Mouse (Mus musculus): ENCODE measurements around the gene St6galnac6. TPM values are rescaled to one million over a fixed set of nuclear protein-coding genes. Genes with fewer than 3 reads are reported as not detected.
A peak's percentile ranks its signal among the peaks of the same experiment; 100 is the strongest.

The St6galnac6 gene
- polyA plus RNA-seq, 1 experiment: 39.3 TPM

- no peak within 1 kb of the TSS; the same call in 1 of the 2 replicates for H3K27ac ChIP-seq (ENCODE audit: insufficient read depth, low read length)
- peak; percentile 97 for TF ChIP-seq POLR2A (IDR thresholded peaks at IDR 0.05; ENCODE audit: low read depth, low read length)
- no peak for TF ChIP-seq CTCF (IDR thresholded peaks at IDR 0.05; ENCODE audit: borderline replicate concordance, insufficient read depth, low read length)
These were observed 28.6 kb upstream of the St6galnac6 start, which contains the start of gene Dpm2 for GRCm38 (mm10) chr2:32570698-32571494. Dpm2 (plus strand) TSS chr2:32570858.

GRCm38 (mm10) chr2:32572196-32572595, 27.3 kb upstream of the St6galnac6 start:
- Histone ChIP-seq H3K4me3 (ENCODE audit: insufficient read depth, low read length) (no peak overlapping the region), H3K27ac (ENCODE audit: insufficient read depth, low read length) (no peak overlapping the region), H3K4me1 (ENCODE audit: control insufficient read depth, insufficient read depth, low read length) (no peaks in the 10 kb centered on the region)
- TF ChIP-seq CTCF (IDR thresholded peaks at IDR 0.05; ENCODE audit: borderline replicate concordance, insufficient read depth, low read length) (no peak), POLR2A (IDR thresholded peaks at IDR 0.05; ENCODE audit: low read depth, low read length) (no peak)

More at GRCm38 (mm10) chr2:32570698-32571494, 28.6 kb upstream of the St6galnac6 start, which contains the start of gene Dpm2:
- Histone ChIP-seq H3K4me1 (ENCODE audit: control insufficient read depth, insufficient read depth, low read length) (no peaks in the 10 kb centered on the region), H3K4me3 (ENCODE audit: insufficient read depth, low read length) (peak within 1 kb of the TSS; percentile 88)

- TF ChIP-seq POLR2A (IDR thresholded peaks at IDR 0.05; ENCODE audit: low read depth, low read length): no peak; the same call in 1 of the 2 replicates
- no peak for TF ChIP-seq CTCF (IDR thresholded peaks at IDR 0.05; ENCODE audit: borderline replicate concordance, insufficient read depth, low read length)
- peak within 1 kb of the TSS; percentile 30 for H3K4me3 ChIP-seq (ENCODE audit: insufficient read depth, low read length)
- H3K27ac ChIP-seq (ENCODE audit: insufficient read depth, low read length): no peak within 1 kb of the TSS
- H3K4me1 ChIP-seq (ENCODE audit: control insufficient read depth, insufficient read depth, low read length): no peaks in the 10 kb centered on the region
These were observed 25.0 kb upstream of the St6galnac6 start, which contains the start of gene Pip5kl1 for GRCm38 (mm10) chr2:32574497-32574896. Pip5kl1 (plus strand) TSS chr2:32574797.

- H3K27ac ChIP-seq (ENCODE audit: insufficient read depth, low read length): no peak overlapping the region
- no peaks in the 10 kb centered on the region for H3K4me1 ChIP-seq (ENCODE audit: control insufficient read depth, insufficient read depth, low read length)
- TF ChIP-seq POLR2A (IDR thresholded peaks at IDR 0.05; ENCODE audit: low read depth, low read length): no peak; the same call in 1 of the 2 replicates
- TF ChIP-seq CTCF (IDR thresholded peaks at IDR 0.05; ENCODE audit: borderline replicate concordance, insufficient read depth, low read length): 0 out of 2 replicates have a peak, but pooled peaks have one; percentile 23
- H3K4me3 ChIP-seq (ENCODE audit: insufficient read depth, low read length): peak overlapping the region; percentile 30
These were observed 24.5 kb upstream of the St6galnac6 start for GRCm38 (mm10) chr2:32574901-32575585.

- Histone ChIP-seq H3K4me1 (ENCODE audit: control insufficient read depth, insufficient read depth, low read length) (no peaks in the 10 kb centered on the region), H3K27ac (ENCODE audit: insufficient read depth, low read length) (no peak within 1 kb of the TSS), H3K4me3 (ENCODE audit: insufficient read depth, low read length) (peak within 1 kb of the TSS; percentile 30)
- no peak for TF ChIP-seq CTCF (IDR thresholded peaks at IDR 0.05; ENCODE audit: borderline replicate concordance, insufficient read depth, low read length)
- no peak for TF ChIP-seq POLR2A (IDR thresholded peaks at IDR 0.05; ENCODE audit: low read depth, low read length)
These were observed 23.8 kb upstream of the St6galnac6 start, which contains the start of gene 9430097D07Rik for GRCm38 (mm10) chr2:32575586-32576160. 9430097D07Rik (minus strand) TSS chr2:32575684.

GRCm38 (mm10) chr2:32576532-32576931, 23.0 kb upstream of the St6galnac6 start:
- no peak for TF ChIP-seq POLR2A (IDR thresholded peaks at IDR 0.05; ENCODE audit: low read depth, low read length)
- TF ChIP-seq CTCF (IDR thresholded peaks at IDR 0.05; ENCODE audit: borderline replicate concordance, insufficient read depth, low read length): no peak
- H3K4me3 ChIP-seq (ENCODE audit: insufficient read depth, low read length): no peak overlapping the region
- no peak overlapping the region for H3K27ac ChIP-seq (ENCODE audit: insufficient read depth, low read length)
- H3K4me1 ChIP-seq (ENCODE audit: control insufficient read depth, insufficient read depth, low read length): no peaks in the 10 kb centered on the region

- Histone ChIP-seq H3K4me3 (ENCODE audit: insufficient read depth, low read length) (no peak overlapping the region), H3K27ac (ENCODE audit: insufficient read depth, low read length) (no peak overlapping the region), H3K4me1 (ENCODE audit: control insufficient read depth, insufficient read depth, low read length) (no peaks in the 10 kb centered on the region)
- TF ChIP-seq CTCF (IDR thresholded peaks at IDR 0.05; ENCODE audit: borderline replicate concordance, insufficient read depth, low read length) (no peak), POLR2A (IDR thresholded peaks at IDR 0.05; ENCODE audit: low read depth, low read length) (no peak)
These were observed 21.1 kb upstream of the St6galnac6 start for GRCm38 (mm10) chr2:32578146-32579046.

- no peak overlapping the region for H3K27ac ChIP-seq (ENCODE audit: insufficient read depth, low read length)
- TF ChIP-seq POLR2A (IDR thresholded peaks at IDR 0.05; ENCODE audit: low read depth, low read length) (no peak), CTCF (IDR thresholded peaks at IDR 0.05; ENCODE audit: borderline replicate concordance, insufficient read depth, low read length) (no peak)
- H3K4me1 ChIP-seq (ENCODE audit: control insufficient read depth, insufficient read depth, low read length): peaks cover 2% of the 10 kb centered on the region; the same call in 1 of the 2 replicates
- H3K4me3 ChIP-seq (ENCODE audit: insufficient read depth, low read length): no peak overlapping the region
These were observed 17.9 kb upstream of the St6galnac6 start for GRCm38 (mm10) chr2:32581450-32582095.

Data from embryonic fibroblast, embryonic 13.5 days (primary cell).